Mouse (Mus musculus) intestine, embryonic 15.5 days (tissue): ENCODE data around the gene Stard13. TPM values are rescaled to one million over a fixed set of nuclear protein-coding genes. Genes with fewer than 3 reads are reported as not detected.
A peak's percentile ranks its signal among the peaks of the same experiment; 100 is the strongest.

Source experiments
- ATAC-seq: fragments of 200-750 bp; cut with Nextera tagmentation; 2 replicates; pipeline ENCODE4 v1.8.0; 2017; ENCODE audit warnings: moderate TSS enrichment, moderate library complexity
- H3K27ac ChIP-seq: fragments of 300-500 bp; sonication (generic); 2 replicates; pipeline ENCODE4 v1.5.1; 2015; ENCODE audit warnings: mild to moderate bottlenecking, inconsistent platforms
- H3K27me3 ChIP-seq: fragments of 300-500 bp; sonication (generic); replicated peaks from 2 replicates; pipeline ENCODE4 v1.6.1; 2015; ENCODE audit warnings: inconsistent platforms
- H3K36me3 ChIP-seq: fragments of 300-500 bp; sonication (generic); 2 replicates; pipeline ENCODE4 v1.6.1; 2015; ENCODE audit warnings: inconsistent platforms
- H3K4me1 ChIP-seq: fragments of 300-500 bp; sonication (generic); replicated peaks from 2 replicates; pipeline ENCODE4 v1.6.1; 2015; ENCODE audit warnings: inconsistent platforms
- H3K4me2 ChIP-seq: fragments of 300-500 bp; sonication (generic); replicated peaks from 2 replicates; pipeline ENCODE4 v1.6.1; 2015; ENCODE audit warnings: mild to moderate bottlenecking, inconsistent platforms
- H3K4me3 ChIP-seq: fragments of 300-500 bp; sonication (generic); replicated peaks from 2 replicates; pipeline ENCODE4 v1.5.1; 2015; ENCODE audit warnings: inconsistent platforms
- H3K9ac ChIP-seq: fragments of 300-500 bp; sonication (generic); 2 replicates; pipeline ENCODE4 v1.6.1; 2015; ENCODE audit warnings: inconsistent platforms
- H3K9me3 ChIP-seq: fragments of 300-500 bp; sonication (generic); 2 replicates; pipeline ENCODE4 v1.6.1; 2016; ENCODE audit warnings: inconsistent platforms
- WGBS: fragments of 180-500 bp; shearing (Covaris S2); methylation state at CpG from one replicate; pipeline ENCODE4 v1.1.7; 2015; 5-methylcytosine and 5-hydroxymethylcytosine counted together
- polyA plus RNA-seq: library from polyadenylated mRNA; unstranded; fragments of >200 nt; fragmentation: Nextera tagmentation; extraction: Ambion mirVana; gene quantifications from 2 replicates; pipeline ENCODE4 v1.2.1, GENCODE M21; 2015

The Stard13 gene
- polyA plus RNA-seq, 1 experiment from 2014 or later = 12.6 TPM

DNA sequence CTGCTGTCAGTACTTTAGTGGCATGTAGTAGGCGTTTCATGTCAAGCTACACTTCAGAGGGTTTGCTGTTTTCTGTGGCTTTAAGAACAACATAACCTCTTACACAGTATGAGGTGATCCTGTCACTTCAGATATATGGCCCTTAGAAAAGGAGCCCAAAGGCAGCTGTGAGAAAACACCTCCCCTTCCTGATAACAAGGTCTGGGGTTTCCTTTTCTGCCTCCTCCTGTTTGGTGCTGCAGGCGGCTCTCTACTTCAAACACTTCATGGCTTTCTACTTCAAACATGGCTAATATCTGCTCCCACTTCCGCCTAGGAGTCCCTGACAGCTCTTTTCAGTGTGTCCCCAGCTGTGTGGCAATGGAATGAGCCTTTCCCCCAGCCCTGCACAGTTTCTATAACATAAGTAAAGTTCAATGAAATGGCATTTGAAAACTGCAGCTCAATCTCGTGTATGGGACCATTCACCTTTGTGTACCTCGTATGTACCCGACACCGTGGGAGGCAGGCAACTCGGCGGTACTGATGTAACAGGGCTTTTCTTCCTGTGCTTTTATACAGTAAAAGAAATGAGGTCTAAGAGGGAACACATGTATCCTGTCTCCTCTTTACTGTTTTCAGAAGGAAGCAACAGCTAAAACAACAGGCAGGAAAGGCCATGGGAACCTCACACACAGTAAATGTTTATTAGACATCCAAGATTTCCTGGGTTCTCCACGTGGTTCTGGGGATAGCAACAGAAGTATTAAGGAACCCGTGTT, 13.7 kb upstream of the Stard13 start:
- Histone ChIP-seq H3K27me3 (no peaks in the 10 kb centered on the region), H3K27ac (peak overlapping the region; percentile 63), H3K9me3 (no peaks in the 10 kb centered on the region), H3K9ac (no peak overlapping the region), H3K4me3 (no peak overlapping the region), H3K4me1 (peaks cover 8% of the 10 kb centered on the region; the same call in 1 of the 2 replicates), H3K4me2 (no peak overlapping the region), H3K36me3 (no peaks in the 10 kb centered on the region)
- 28% methylated on average over 11 of the region's 11 CpGs for WGBS
- peak; percentile 68 for ATAC-seq

DNA sequence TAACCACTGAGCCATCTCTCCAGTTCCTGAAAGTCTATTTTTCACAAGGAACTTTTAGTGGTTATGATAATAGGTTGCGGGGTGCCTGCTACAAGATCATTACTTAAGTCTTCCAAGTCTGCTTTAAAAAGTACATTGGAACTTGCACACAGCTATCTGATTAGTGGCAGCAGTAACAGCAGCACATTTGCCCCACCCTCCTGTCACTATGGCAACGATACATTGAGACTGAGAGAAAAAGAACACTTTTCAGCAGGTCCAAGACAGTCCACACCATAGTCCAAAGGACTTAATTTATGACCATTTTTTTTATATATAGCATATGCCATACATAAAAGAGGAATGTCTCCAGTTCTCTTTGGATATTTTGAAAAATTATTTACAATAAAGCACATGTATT, 12.7 kb upstream of the Stard13 start:
- peak; percentile 85 for ATAC-seq

GRCm38 (mm10) chr5:151245571-151245970, 11.9 kb upstream of the Stard13 start:
- Histone ChIP-seq H3K9me3 (no peaks in the 10 kb centered on the region), H3K27me3 (no peaks in the 10 kb centered on the region), H3K9ac (no peak overlapping the region), H3K27ac (no peak overlapping the region), H3K4me1 (peaks cover 8% of the 10 kb centered on the region; the same call in 1 of the 2 replicates), H3K4me2 (no peak overlapping the region), H3K36me3 (no peaks in the 10 kb centered on the region), H3K4me3 (no peak overlapping the region)
- 76% methylated on average over 5 of the region's 5 CpGs for WGBS
- peak; percentile 58 for ATAC-seq

More for the DNA sequence above, 12.7 kb upstream of the Stard13 start:
- Histone ChIP-seq H3K4me3 (no peak overlapping the region), H3K27ac (no peak overlapping the region), H3K4me1 (peaks cover 8% of the 10 kb centered on the region; the same call in 1 of the 2 replicates), H3K9ac (no peak overlapping the region), H3K27me3 (no peaks in the 10 kb centered on the region), H3K36me3 (no peaks in the 10 kb centered on the region), H3K9me3 (no peaks in the 10 kb centered on the region), H3K4me2 (no peak overlapping the region)
- WGBS = 71% methylated on average over 2 of the region's 2 CpGs

DNA sequence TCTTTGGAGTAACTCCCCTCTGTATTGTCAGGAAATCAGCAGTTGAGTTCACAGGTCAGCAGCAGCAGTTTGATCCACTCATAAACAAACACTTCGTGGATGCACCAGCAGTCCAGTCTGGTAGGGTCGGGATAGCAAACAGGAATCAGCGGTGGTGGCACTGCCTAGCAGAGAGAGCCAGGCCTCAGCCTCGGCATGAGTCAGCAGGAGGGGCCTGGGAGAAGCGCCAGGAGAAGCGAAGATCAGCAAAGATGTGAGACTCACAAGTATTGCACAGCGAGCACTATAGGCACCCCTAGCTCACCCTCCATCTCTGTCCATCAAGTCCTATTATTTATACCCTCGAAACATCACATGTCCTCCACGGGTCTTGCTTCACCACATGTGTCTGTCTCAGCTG, 5.1 kb upstream of the Stard13 start:
- no peaks in the 10 kb centered on the region for H3K27me3 ChIP-seq
- WGBS = 59% methylated on average over 9 of the region's 9 CpGs
- H3K36me3 ChIP-seq = no peaks in the 10 kb centered on the region
- H3K4me2 ChIP-seq = no peak overlapping the region
- no peak overlapping the region for H3K9ac ChIP-seq
- H3K9me3 ChIP-seq = no peaks in the 10 kb centered on the region
- H3K27ac ChIP-seq = no peak overlapping the region
- H3K4me3 ChIP-seq = no peak overlapping the region
- no peak for ATAC-seq
- no peaks in the 10 kb centered on the region for H3K4me1 ChIP-seq

GRCm38 (mm10) chr5:151236411-151236810, 2.8 kb upstream of the Stard13 start:
- ATAC-seq = no peak
- no peak overlapping the region for H3K9ac ChIP-seq
- no peak overlapping the region for H3K4me2 ChIP-seq
- WGBS = 85% methylated on average over 5 of the region's 5 CpGs
- H3K27ac ChIP-seq = no peak overlapping the region
- 0 out of 2 replicates have a peak, but pooled peaks cover 3% of the 10 kb centered on the region for H3K4me1 ChIP-seq
- no peaks in the 10 kb centered on the region for H3K9me3 ChIP-seq
- no peak overlapping the region for H3K4me3 ChIP-seq
- no peaks in the 10 kb centered on the region for H3K36me3 ChIP-seq
- H3K27me3 ChIP-seq = no peaks in the 10 kb centered on the region

DNA sequence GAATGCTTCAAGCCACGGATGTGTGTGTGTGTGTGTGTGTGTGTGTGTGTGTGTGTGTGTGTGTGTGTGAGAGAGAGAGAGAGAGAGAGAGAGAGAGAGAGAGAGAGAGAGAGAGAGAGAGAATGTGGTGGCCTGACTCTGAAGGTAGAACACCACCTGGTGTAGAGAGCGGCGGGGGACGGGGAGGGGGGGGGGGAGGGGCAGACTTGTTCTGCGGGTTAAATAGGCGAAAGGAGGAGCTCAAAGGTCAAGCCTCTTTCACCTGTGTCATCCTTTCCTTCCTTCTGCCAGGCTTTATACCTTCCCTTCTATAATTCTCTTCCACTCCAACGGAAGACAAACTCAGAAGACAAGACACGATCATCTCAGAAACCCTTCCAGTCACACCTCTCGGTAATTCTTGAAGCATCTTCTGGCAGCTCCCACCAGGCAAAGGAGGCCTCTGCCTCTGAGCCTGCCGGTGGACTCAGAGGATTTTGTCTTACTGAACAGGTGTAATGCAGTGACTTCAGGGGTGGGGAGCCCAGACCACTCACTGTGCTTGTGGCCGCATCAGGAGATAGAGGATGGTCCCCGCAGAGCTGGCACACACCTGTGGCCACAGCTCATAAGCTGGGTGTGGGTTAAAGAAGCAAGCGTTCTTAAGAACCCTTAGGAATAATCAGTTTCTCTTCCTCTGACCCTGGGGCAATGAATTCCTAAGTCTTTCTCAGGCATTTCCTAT, 898 bp downstream of the Stard13 start:
- no peaks in the 10 kb centered on the region for H3K27me3 ChIP-seq
- 23% methylated on average over 12 of the region's 13 CpGs for WGBS
- peak overlapping the region; percentile 97 for H3K4me2 ChIP-seq
- H3K27ac ChIP-seq = peak overlapping the region; percentile 0; the same call in 1 of the 2 replicates
- H3K4me3 ChIP-seq = peak overlapping the region; percentile 58
- peak overlapping the region; percentile 71 for H3K9ac ChIP-seq
- no peaks in the 10 kb centered on the region for H3K9me3 ChIP-seq
- peak; percentile 79 for ATAC-seq
- no peaks in the 10 kb centered on the region for H3K36me3 ChIP-seq
- 0 out of 2 replicates have a peak, but pooled peaks cover 3% of the 10 kb centered on the region for H3K4me1 ChIP-seq

GRCm38 (mm10) chr5:151231861-151232260, 1.8 kb downstream of the Stard13 start:
- Histone ChIP-seq H3K27me3 (no peaks in the 10 kb centered on the region), H3K9ac (no peak overlapping the region), H3K4me2 (0 out of 2 replicates have a peak overlapping the region, but pooled peaks have one; percentile 97), H3K27ac (no peak overlapping the region), H3K4me3 (no peak overlapping the region), H3K4me1 (0 out of 2 replicates have a peak, but pooled peaks cover 3% of the 10 kb centered on the region), H3K36me3 (no peaks in the 10 kb centered on the region), H3K9me3 (no peaks in the 10 kb centered on the region)
- 86% methylated on average over 7 of the region's 7 CpGs for WGBS
- no peak for ATAC-seq

- ATAC-seq = no peak
- Histone ChIP-seq H3K27ac (no peak overlapping the region), H3K9me3 (no peaks in the 10 kb centered on the region), H3K36me3 (no peaks in the 10 kb centered on the region), H3K4me3 (no peak overlapping the region), H3K27me3 (no peaks in the 10 kb centered on the region), H3K4me1 (0 out of 2 replicates have a peak, but pooled peaks cover 3% of the 10 kb centered on the region), H3K4me2 (no peak overlapping the region), H3K9ac (no peak overlapping the region)
- WGBS = 78% methylated on average over 4 of the region's 4 CpGs
Measured at GRCm38 (mm10) chr5:151231411-151231810, 2.2 kb downstream of the Stard13 start.

GRCm38 (mm10) chr5:151230427-151230826, 3.2 kb downstream of the Stard13 start:
- Histone ChIP-seq H3K27me3 (no peaks in the 10 kb centered on the region), H3K36me3 (no peaks in the 10 kb centered on the region), H3K9ac (no peak overlapping the region), H3K4me3 (no peak overlapping the region), H3K4me1 (0 out of 2 replicates have a peak, but pooled peaks cover 3% of the 10 kb centered on the region), H3K4me2 (no peak overlapping the region), H3K9me3 (no peaks in the 10 kb centered on the region), H3K27ac (no peak overlapping the region)
- no peak for ATAC-seq
- WGBS = 90% methylated on average over 4 of the region's 4 CpGs

DNA sequence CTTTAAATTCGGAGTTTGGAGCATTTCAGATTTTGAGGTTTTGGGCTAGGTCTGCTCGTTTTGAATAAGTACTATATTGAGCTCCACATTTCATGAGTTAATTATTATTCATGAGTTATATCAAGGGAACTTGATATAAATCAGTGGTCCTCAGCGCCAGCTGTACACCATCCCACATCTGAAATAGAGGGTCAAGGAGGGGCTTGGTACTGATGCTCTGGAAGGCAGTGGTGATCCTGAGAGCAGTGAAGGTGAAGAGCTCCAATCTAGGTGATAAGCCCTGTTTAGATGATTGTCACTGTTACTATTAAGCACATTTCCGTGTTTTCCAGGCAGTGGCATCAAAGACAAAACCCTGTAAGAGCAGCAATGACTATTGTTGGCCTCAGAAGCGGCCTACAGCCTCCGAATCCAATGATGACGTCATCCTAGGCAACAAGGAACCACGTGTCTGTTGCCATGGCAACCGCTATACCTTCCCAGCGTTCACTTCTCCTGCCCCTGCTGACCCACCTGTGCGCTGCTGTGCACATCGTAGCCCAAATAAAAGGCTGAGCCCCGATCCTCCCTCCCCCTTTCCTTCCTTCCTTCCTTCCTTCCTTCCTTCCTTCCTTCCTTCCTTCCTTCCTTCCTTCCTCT, 5.2 kb downstream of the Stard13 start:
- H3K4me2 ChIP-seq = no peak overlapping the region
- no peaks in the 10 kb centered on the region for H3K9me3 ChIP-seq
- no peak overlapping the region for H3K9ac ChIP-seq
- ATAC-seq = no peak
- H3K27ac ChIP-seq = no peak overlapping the region
- H3K4me1 ChIP-seq = 0 out of 2 replicates have a peak, but pooled peaks cover 3% of the 10 kb centered on the region
- H3K4me3 ChIP-seq = no peak overlapping the region
- no peaks in the 10 kb centered on the region for H3K36me3 ChIP-seq
- H3K27me3 ChIP-seq = no peaks in the 10 kb centered on the region
- 78% methylated on average over 13 of the region's 13 CpGs for WGBS

DNA sequence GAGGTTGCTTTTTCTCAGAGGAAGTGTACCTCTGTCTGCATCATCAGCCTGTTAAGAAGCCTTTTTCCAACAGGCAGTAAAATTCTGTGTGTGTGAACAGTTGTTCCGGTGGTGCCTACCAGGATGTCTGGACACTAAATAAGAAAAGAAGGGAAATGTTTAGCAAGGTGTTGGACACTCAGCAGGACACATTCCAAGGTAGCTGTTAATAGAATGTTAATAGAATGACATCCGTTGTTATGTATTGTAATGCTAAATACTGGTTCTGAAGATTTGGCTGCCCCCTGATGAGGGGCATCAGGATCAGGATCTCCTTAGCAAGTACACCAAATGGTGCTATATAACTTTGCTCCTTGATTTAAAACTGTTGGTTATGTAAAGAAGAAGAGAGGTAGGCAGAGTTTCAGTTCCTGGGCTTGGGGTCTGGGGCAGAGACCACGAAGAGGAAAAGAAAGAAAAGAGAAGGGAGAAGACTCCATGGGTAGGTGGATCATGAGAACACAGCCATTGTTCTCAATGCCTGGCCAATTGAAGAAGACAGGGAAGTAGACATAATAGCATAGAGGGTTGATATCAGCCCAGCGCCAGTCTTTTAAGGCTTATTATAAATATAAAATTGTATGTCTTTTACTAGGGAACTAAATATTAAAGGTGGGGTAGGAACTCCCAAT, 9.8 kb downstream of the Stard13 start:
- no peaks in the 10 kb centered on the region for H3K4me1 ChIP-seq
- no peaks in the 10 kb centered on the region for H3K27me3 ChIP-seq
- H3K27ac ChIP-seq = no peak overlapping the region
- no peak overlapping the region for H3K4me3 ChIP-seq
- 62% methylated on average over 4 of the region's 4 CpGs for WGBS
- no peaks in the 10 kb centered on the region for H3K36me3 ChIP-seq
- H3K9me3 ChIP-seq = no peaks in the 10 kb centered on the region
- no peak for ATAC-seq
- H3K4me2 ChIP-seq = no peak overlapping the region
- H3K9ac ChIP-seq = no peak overlapping the region

DNA sequence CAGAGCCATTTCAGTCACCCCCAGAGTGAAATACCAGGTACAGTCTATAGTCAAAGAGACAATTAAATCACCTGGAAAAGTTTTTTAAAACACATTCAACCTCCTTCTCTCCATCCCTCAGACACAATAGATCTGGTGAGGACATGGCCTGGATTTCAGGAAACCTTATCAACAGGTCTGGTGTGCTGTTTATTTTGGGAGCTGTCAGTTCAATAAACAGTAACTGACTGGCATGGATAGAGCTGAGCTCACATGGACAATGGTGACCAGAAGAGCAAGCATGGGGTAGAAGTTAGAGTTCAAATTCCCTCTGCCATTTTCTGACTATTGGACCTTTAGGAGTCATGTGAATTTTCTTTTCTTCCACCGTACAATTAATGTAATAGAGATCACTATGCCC, 10.8 kb downstream of the Stard13 start:
- no peak for ATAC-seq
- Histone ChIP-seq H3K27me3 (no peaks in the 10 kb centered on the region), H3K9ac (no peak overlapping the region), H3K9me3 (no peaks in the 10 kb centered on the region), H3K4me2 (no peak overlapping the region), H3K4me3 (no peak overlapping the region), H3K27ac (no peak overlapping the region), H3K4me1 (no peaks in the 10 kb centered on the region), H3K36me3 (no peaks in the 10 kb centered on the region)
- 88% methylated on average over 1 of the region's 1 CpGs for WGBS
